Mouse (Mus musculus) kidney, adult 2 months (tissue): Measurements from ENCODE around the gene Ralgps1.

Source experiments
- CTCF ChIP-seq: fragments of 200-500 bp; conservative IDR thresholded peaks from 2 replicates; pipeline ENCODE4 v1.5.1; 2011; ENCODE audit warnings: low read depth, mild to moderate bottlenecking, control low read depth, low read length, moderate library complexity, mixed read lengths; ENCODE audit not compliant: insufficient read depth, insufficient read length
- POLR2A ChIP-seq: fragments of 200-500 bp; IDR thresholded peaks from one replicate; pipeline ENCODE4 v1.6.1; 2011; ENCODE audit warnings: low read depth, low read length, control low read depth

DNA sequence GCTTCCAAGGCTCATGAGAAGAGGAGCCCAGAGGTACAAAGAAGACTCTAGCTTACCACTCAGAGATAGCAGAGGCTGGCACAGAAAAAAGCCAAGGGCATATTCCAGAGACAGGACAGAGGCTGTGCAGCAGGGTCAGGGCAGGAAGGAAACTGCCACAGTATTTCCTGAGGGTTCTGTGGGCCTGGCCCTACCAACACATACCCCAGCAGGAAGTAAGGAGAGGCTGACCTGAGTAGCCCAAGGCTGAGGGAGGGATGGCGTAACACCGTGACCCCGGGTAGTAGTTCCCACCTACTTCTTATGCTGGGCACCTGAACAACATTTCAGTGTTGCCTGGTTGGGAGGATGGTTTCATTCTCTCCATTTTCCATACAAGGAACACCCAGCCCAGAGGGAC, 204.2 kb downstream of the Ralgps1 start:
- TF ChIP-seq POLR2A (no peak), CTCF (no peak)
